Comparison of ENCODE assay signal across 8 mouse cellular contexts in the genomic region with DNA sequence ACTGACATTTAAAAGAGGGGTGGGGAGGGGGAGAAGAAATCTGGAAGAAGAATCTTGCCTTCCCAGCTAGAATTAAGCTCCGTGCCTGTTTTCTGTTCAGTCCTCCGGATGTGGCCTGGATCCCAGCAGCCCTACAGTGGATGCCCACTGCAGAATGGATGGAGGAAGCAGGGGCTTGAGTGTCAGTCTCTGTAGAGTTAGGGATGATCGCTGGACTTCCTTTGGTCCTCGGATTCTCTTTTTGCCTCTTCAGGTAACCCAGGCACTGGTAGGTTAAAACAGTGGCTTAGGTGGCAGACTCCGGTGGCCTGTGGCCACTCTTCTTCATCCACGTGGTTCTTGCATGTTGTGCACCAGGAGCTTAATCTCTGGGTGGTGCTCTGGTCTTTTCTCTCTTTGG. TPM values are rescaled to one million over a fixed set of nuclear protein-coding genes. Genes with fewer than 3 reads are reported as not detected.
DNase-seq lines count a peak whose midpoint lies in the region; ATAC-seq lines count a peak whose summit lies in the region.

No protein-coding gene starts in this region.

- no peak for ATAC-seq in lung, embryonic 15.5 days (ENCODE audit: borderline replicate concordance, extremely low read depth, low FRiP score, low TSS enrichment)
- ATAC-seq in embryonic facial prominence, embryonic 15.5 days (ENCODE audit: insufficient number of reproducible peaks, low FRiP score, low TSS enrichment, low read depth) = no peak
- no peak for ATAC-seq in intestine, embryonic 15.5 days
- ATAC-seq in neural tube, embryonic 14.5 days (ENCODE audit: low read depth) = no peak

- H3K4me1 ChIP-seq in lung, embryonic 15.5 days = peaks cover 7% of the 10 kb centered on the region
- H3K4me1 ChIP-seq in embryonic facial prominence, embryonic 15.5 days = peaks cover 8% of the 10 kb centered on the region
- H3K4me1 ChIP-seq in intestine, embryonic 15.5 days (replicated peaks) = peaks cover 10% of the 10 kb centered on the region
- peaks cover 10% of the 10 kb centered on the region; the same call in 1 of the 2 replicates for H3K4me1 ChIP-seq in neural tube, embryonic 14.5 days (ENCODE audit: control insufficient read depth, insufficient read depth, low read length)

- peak overlapping the region; percentile 90 for H3K4me3 ChIP-seq in lung, embryonic 15.5 days
- H3K4me3 ChIP-seq in embryonic facial prominence, embryonic 15.5 days (replicated peaks) = peak overlapping the region; percentile 86
- H3K4me3 ChIP-seq in intestine, embryonic 15.5 days (replicated peaks) = peak overlapping the region; percentile 94
- peak overlapping the region; percentile 90 for H3K4me3 ChIP-seq in neural tube, embryonic 14.5 days (ENCODE audit: low read depth, low read length)

- no peaks in the 10 kb centered on the region for H3K36me3 ChIP-seq in lung, embryonic 15.5 days
- H3K36me3 ChIP-seq in embryonic facial prominence, embryonic 15.5 days = no peaks in the 10 kb centered on the region
- no peaks in the 10 kb centered on the region for H3K36me3 ChIP-seq in intestine, embryonic 15.5 days
- H3K36me3 ChIP-seq in neural tube, embryonic 14.5 days (ENCODE audit: control insufficient read depth, insufficient read depth, low read length) = no peaks in the 10 kb centered on the region

- H3K27me3 ChIP-seq in lung, embryonic 15.5 days = no peaks in the 10 kb centered on the region
- no peaks in the 10 kb centered on the region for H3K27me3 ChIP-seq in embryonic facial prominence, embryonic 15.5 days
- no peaks in the 10 kb centered on the region for H3K27me3 ChIP-seq in intestine, embryonic 15.5 days (replicated peaks)
- H3K27me3 ChIP-seq in neural tube, embryonic 14.5 days (ENCODE audit: control insufficient read depth, insufficient read depth, low read length) = no peaks in the 10 kb centered on the region

- no peaks in the 10 kb centered on the region for H3K9me3 ChIP-seq in lung, embryonic 15.5 days
- no peaks in the 10 kb centered on the region for H3K9me3 ChIP-seq in embryonic facial prominence, embryonic 15.5 days (replicated peaks)
- H3K9me3 ChIP-seq in intestine, embryonic 15.5 days = no peaks in the 10 kb centered on the region
- H3K9me3 ChIP-seq in neural tube, embryonic 14.5 days (ENCODE audit: control insufficient read depth, low read length) = no peaks in the 10 kb centered on the region

- DNase-seq in lung, postnatal 36 days = no peak
- no peak for DNase-seq in spleen, adult 12 weeks (ENCODE audit: low spot score)
- DNase-seq in spleen, postnatal 10 days (ENCODE audit: low spot score in 2 of 2) = no peak
- no peak for DNase-seq in thymus, postnatal 25 days

- peak overlapping the region; percentile 78 for H3K4me2 ChIP-seq in lung, embryonic 15.5 days
- peak overlapping the region; percentile 81 for H3K4me2 ChIP-seq in embryonic facial prominence, embryonic 15.5 days (replicated peaks)
- peak overlapping the region; percentile 89 for H3K4me2 ChIP-seq in intestine, embryonic 15.5 days (replicated peaks)
- H3K4me2 ChIP-seq in neural tube, embryonic 14.5 days (ENCODE audit: low read depth, low read length) = peak overlapping the region; percentile 75

- H3K27ac ChIP-seq in lung, embryonic 15.5 days = peak overlapping the region; percentile 93; the same call in 1 of the 2 replicates
- peak overlapping the region; percentile 91 for H3K27ac ChIP-seq in embryonic facial prominence, embryonic 15.5 days (replicated peaks)
- H3K27ac ChIP-seq in intestine, embryonic 15.5 days = no peak overlapping the region
- no peak overlapping the region for H3K27ac ChIP-seq in neural tube, embryonic 14.5 days (ENCODE audit: low read depth, low read length)

- H3K9ac ChIP-seq in lung, embryonic 15.5 days = peak overlapping the region; percentile 83
- peak overlapping the region; percentile 81; the same call in 1 of the 2 replicates for H3K9ac ChIP-seq in embryonic facial prominence, embryonic 15.5 days
- no peak overlapping the region; the same call in 1 of the 2 replicates for H3K9ac ChIP-seq in intestine, embryonic 15.5 days
- peak overlapping the region; percentile 16; the same call in 1 of the 2 replicates for H3K9ac ChIP-seq in neural tube, embryonic 14.5 days (replicated peaks; ENCODE audit: low read depth, low read length)

- WGBS in lung, embryonic 15.5 days = 22% methylated on average over 6 of the region's 6 CpGs
- 19% methylated on average over 6 of the region's 6 CpGs for WGBS in embryonic facial prominence, embryonic 15.5 days
- WGBS in intestine, embryonic 15.5 days = 38% methylated on average over 6 of the region's 6 CpGs
- WGBS in neural tube, embryonic 14.5 days = 50% methylated on average over 6 of the region's 6 CpGs

RNA-seq across cellular contexts. Expression of a gene that starts 1.2 kb away (rescaled TPM):
- polyA plus RNA-seq in lung, embryonic 15.5 days (2015; fragmentation: Nextera tagmentation; extraction: Ambion mirVana) = 32.0 and 34.3 TPM in 2 replicates
- polyA plus RNA-seq in embryonic facial prominence, embryonic 15.5 days (2015; fragmentation: Nextera tagmentation; extraction: Ambion mirVana) = 40.5 and 41.5 TPM in 2 replicates
- 24.7 and 25.0 TPM in 2 replicates for polyA plus RNA-seq in intestine, embryonic 15.5 days (2015; fragmentation: Nextera tagmentation; extraction: Ambion mirVana)
- 63.4 and 72.6 TPM in 2 replicates for polyA plus RNA-seq in neural tube, embryonic 14.5 days (2014; fragmentation: Nextera tagmentation; extraction: Ambion mirVana)

Comparison
In these comparisons a context has a peak if more than half of its experiments do, and no peak if none do; other contexts are left out.
1. H3K27ac ChIP-seq: peak in lung, embryonic 15.5 days (single experiment) and embryonic facial prominence, embryonic 15.5 days (single experiment); none in intestine, embryonic 15.5 days (single experiment) and neural tube, embryonic 14.5 days (single experiment).
2. Peak in every context shown above with its lines, with median percentiles within 50 percentile points of each other: H3K4me2 ChIP-seq and H3K4me3 ChIP-seq.